Mouse (Mus musculus): ENCODE results near the gene Sgcd. TPM values are rescaled to one million over a fixed set of nuclear protein-coding genes. Genes with fewer than 3 reads are reported as not detected.
"Not testable (repeated sequence)": the region's sequence is repeated elsewhere in the genome, so short reads cannot be mapped to it uniquely, and the experiment has no call there.

Sgcd gene
- polyA plus RNA-seq, 1 experiment from 2014 or later, result 3.1 TPM

GRCm38 (mm10) chr11:47833283-47833682 lies 155.5 kb downstream of the Sgcd start:
- Histone ChIP-seq H3K36me3 (ENCODE audit: control insufficient read depth, insufficient read depth, low read length) (no peaks in the 10 kb centered on the region), H3K9me3 (ENCODE audit: control insufficient read depth, low read length) (no peaks in the 10 kb centered on the region), H3K27me3 (ENCODE audit: control insufficient read depth, insufficient read depth, low read length) (no peaks in the 10 kb centered on the region), H3K4me3 (ENCODE audit: low read length) (no peak overlapping the region), H3K4me1 (ENCODE audit: control insufficient read depth, insufficient read depth, low read length) (no peaks in the 10 kb centered on the region), H3K4me2 (replicated peaks; ENCODE audit: low read depth, low read length) (no peak overlapping the region), H3K9ac (ENCODE audit: low read depth, low read length) (no peak overlapping the region), H3K27ac (ENCODE audit: low read depth, low read length) (no peak overlapping the region)
- ATAC-seq (ENCODE audit: low FRiP score, low TSS enrichment), result no peak
- 72% methylated on average over 4 of the region's 4 CpGs for WGBS

GRCm38 (mm10) chr11:47810307-47810706 lies 178.5 kb downstream of the Sgcd start:
- no peak overlapping the region for H3K4me2 ChIP-seq (replicated peaks; ENCODE audit: low read depth, low read length)
- no peak for ATAC-seq (ENCODE audit: low FRiP score, low TSS enrichment)

GRCm38 (mm10) chr11:47804101-47804715 lies 184.6 kb downstream of the Sgcd start:
- ATAC-seq (ENCODE audit: low FRiP score, low TSS enrichment), result no peak

More at GRCm38 (mm10) chr11:47810307-47810706, 178.5 kb downstream of the Sgcd start:
- Histone ChIP-seq H3K27me3 (ENCODE audit: control insufficient read depth, insufficient read depth, low read length) (no peaks in the 10 kb centered on the region), H3K4me3 (ENCODE audit: low read length) (no peak overlapping the region), H3K9me3 (ENCODE audit: control insufficient read depth, low read length) (no peaks in the 10 kb centered on the region), H3K9ac (ENCODE audit: low read depth, low read length) (no peak overlapping the region), H3K27ac (ENCODE audit: low read depth, low read length) (no peak overlapping the region), H3K4me1 (ENCODE audit: control insufficient read depth, insufficient read depth, low read length) (no peaks in the 10 kb centered on the region), H3K36me3 (ENCODE audit: control insufficient read depth, insufficient read depth, low read length) (no peaks in the 10 kb centered on the region)

GRCm38 (mm10) chr11:47777916-47778226 lies 210.9 kb downstream of the Sgcd start:
- H3K9ac ChIP-seq (ENCODE audit: low read depth, low read length), result no peak overlapping the region
- H3K27me3 ChIP-seq (ENCODE audit: control insufficient read depth, insufficient read depth, low read length), result no peaks in the 10 kb centered on the region
- no peak overlapping the region for H3K4me3 ChIP-seq (ENCODE audit: low read length)
- H3K4me2 ChIP-seq (replicated peaks; ENCODE audit: low read depth, low read length), result no peak overlapping the region
- H3K36me3 ChIP-seq (ENCODE audit: control insufficient read depth, insufficient read depth, low read length), result no peaks in the 10 kb centered on the region
- no peaks in the 10 kb centered on the region for H3K4me1 ChIP-seq (ENCODE audit: control insufficient read depth, insufficient read depth, low read length)
- 76% methylated on average over 4 of the region's 4 CpGs for WGBS
- ATAC-seq (ENCODE audit: low FRiP score, low TSS enrichment), result no peak
- H3K27ac ChIP-seq (ENCODE audit: low read depth, low read length), result no peak overlapping the region
- no peaks in the 10 kb centered on the region for H3K9me3 ChIP-seq (ENCODE audit: control insufficient read depth, low read length)

More at GRCm38 (mm10) chr11:47804101-47804715, 184.6 kb downstream of the Sgcd start:
- Histone ChIP-seq H3K36me3 (ENCODE audit: control insufficient read depth, insufficient read depth, low read length) (no peaks in the 10 kb centered on the region), H3K4me1 (ENCODE audit: control insufficient read depth, insufficient read depth, low read length) (no peaks in the 10 kb centered on the region), H3K9me3 (ENCODE audit: control insufficient read depth, low read length) (no peaks in the 10 kb centered on the region), H3K4me3 (ENCODE audit: low read length) (no peak overlapping the region), H3K27ac (ENCODE audit: low read depth, low read length) (no peak overlapping the region), H3K4me2 (replicated peaks; ENCODE audit: low read depth, low read length) (no peak overlapping the region), H3K27me3 (ENCODE audit: control insufficient read depth, insufficient read depth, low read length) (no peaks in the 10 kb centered on the region), H3K9ac (ENCODE audit: low read depth, low read length) (no peak overlapping the region)
- WGBS, result 86% methylated on average over 6 of the region's 6 CpGs

GRCm38 (mm10) chr11:47777226-47777915 lies 211.4 kb downstream of the Sgcd start:
- H3K4me2 ChIP-seq (replicated peaks; ENCODE audit: low read depth, low read length), result no peak overlapping the region
- 86% methylated on average over 4 of the region's 4 CpGs for WGBS
- H3K4me3 ChIP-seq (ENCODE audit: low read length), result no peak overlapping the region
- no peaks in the 10 kb centered on the region for H3K27me3 ChIP-seq (ENCODE audit: control insufficient read depth, insufficient read depth, low read length)
- no peaks in the 10 kb centered on the region for H3K4me1 ChIP-seq (ENCODE audit: control insufficient read depth, insufficient read depth, low read length)
- H3K27ac ChIP-seq (ENCODE audit: low read depth, low read length), result no peak overlapping the region
- no peak for ATAC-seq (ENCODE audit: low FRiP score, low TSS enrichment)
- no peak overlapping the region for H3K9ac ChIP-seq (ENCODE audit: low read depth, low read length)
- H3K36me3 ChIP-seq (ENCODE audit: control insufficient read depth, insufficient read depth, low read length), result no peaks in the 10 kb centered on the region
- no peaks in the 10 kb centered on the region for H3K9me3 ChIP-seq (ENCODE audit: control insufficient read depth, low read length)

GRCm38 (mm10) chr11:47776019-47776418 lies 212.8 kb downstream of the Sgcd start:
- Histone ChIP-seq H3K4me2 (replicated peaks; ENCODE audit: low read depth, low read length) (no peak overlapping the region), H3K4me3 (ENCODE audit: low read length) (no peak overlapping the region), H3K36me3 (ENCODE audit: control insufficient read depth, insufficient read depth, low read length) (no peaks in the 10 kb centered on the region), H3K4me1 (ENCODE audit: control insufficient read depth, insufficient read depth, low read length) (no peaks in the 10 kb centered on the region), H3K27me3 (ENCODE audit: control insufficient read depth, insufficient read depth, low read length) (no peaks in the 10 kb centered on the region), H3K27ac (ENCODE audit: low read depth, low read length) (no peak overlapping the region), H3K9me3 (ENCODE audit: control insufficient read depth, low read length) (no peaks in the 10 kb centered on the region), H3K9ac (ENCODE audit: low read depth, low read length) (no peak overlapping the region)
- ATAC-seq (ENCODE audit: low FRiP score, low TSS enrichment), result no peak
- WGBS, result 64% methylated on average over 1 of the region's 1 CpGs

- no peaks in the 10 kb centered on the region for H3K36me3 ChIP-seq (ENCODE audit: control insufficient read depth, insufficient read depth, low read length)
- no peak overlapping the region for H3K4me2 ChIP-seq (replicated peaks; ENCODE audit: low read depth, low read length)
- no peaks in the 10 kb centered on the region for H3K9me3 ChIP-seq (ENCODE audit: control insufficient read depth, low read length)
- H3K27ac ChIP-seq (ENCODE audit: low read depth, low read length), result no peak overlapping the region
- no peak for ATAC-seq (ENCODE audit: low FRiP score, low TSS enrichment)
- no peak overlapping the region for H3K9ac ChIP-seq (ENCODE audit: low read depth, low read length)
- no peaks in the 10 kb centered on the region for H3K27me3 ChIP-seq (ENCODE audit: control insufficient read depth, insufficient read depth, low read length)
- WGBS, result 93% methylated on average over 2 of the region's 2 CpGs
- H3K4me1 ChIP-seq (ENCODE audit: control insufficient read depth, insufficient read depth, low read length), result no peaks in the 10 kb centered on the region
- no peak overlapping the region for H3K4me3 ChIP-seq (ENCODE audit: low read length)
These were observed 222.9 kb downstream of the Sgcd start for GRCm38 (mm10) chr11:47765859-47766258.

- H3K36me3 ChIP-seq (ENCODE audit: control insufficient read depth, insufficient read depth, low read length); H3K27ac ChIP-seq (ENCODE audit: low read depth, low read length); H3K4me3 ChIP-seq (ENCODE audit: low read length); H3K4me1 ChIP-seq (ENCODE audit: control insufficient read depth, insufficient read depth, low read length); ATAC-seq (ENCODE audit: low FRiP score, low TSS enrichment); H3K9me3 ChIP-seq (ENCODE audit: control insufficient read depth, low read length); H3K4me2 ChIP-seq (replicated peaks; ENCODE audit: low read depth, low read length); H3K27me3 ChIP-seq (ENCODE audit: control insufficient read depth, insufficient read depth, low read length); H3K9ac ChIP-seq (ENCODE audit: low read depth, low read length): not testable (repeated sequence)
- 71% methylated on average over 3 of the region's 3 CpGs for WGBS
These were observed 225.2 kb downstream of the Sgcd start for GRCm38 (mm10) chr11:47763569-47763968.

GRCm38 (mm10) chr11:47759015-47759414 lies 229.8 kb downstream of the Sgcd start:
- Histone ChIP-seq H3K4me1 (ENCODE audit: control insufficient read depth, insufficient read depth, low read length) (no peaks in the 10 kb centered on the region), H3K27me3 (ENCODE audit: control insufficient read depth, insufficient read depth, low read length) (no peaks in the 10 kb centered on the region), H3K9me3 (ENCODE audit: control insufficient read depth, low read length) (no peaks in the 10 kb centered on the region), H3K9ac (ENCODE audit: low read depth, low read length) (no peak overlapping the region), H3K27ac (ENCODE audit: low read depth, low read length) (no peak overlapping the region), H3K4me2 (replicated peaks; ENCODE audit: low read depth, low read length) (no peak overlapping the region), H3K4me3 (ENCODE audit: low read length) (no peak overlapping the region), H3K36me3 (ENCODE audit: control insufficient read depth, insufficient read depth, low read length) (no peaks in the 10 kb centered on the region)
- no peak for ATAC-seq (ENCODE audit: low FRiP score, low TSS enrichment)
- WGBS, result 89% methylated on average over 4 of the region's 4 CpGs

Data from kidney, embryonic 14.5 days (tissue).